Mouse (Mus musculus) gastrocnemius, adult 18-20 months (tissue): ENCODE data around the gene Vmn1r117. TPM values are rescaled to one million over a fixed set of nuclear protein-coding genes. Genes with fewer than 3 reads are reported as not detected.
"Not testable (repeated sequence)": the region's sequence is repeated elsewhere in the genome, so short reads cannot be mapped to it uniquely, and the experiment has no call there.

Experiments used
- DNase-seq: peaks from one replicate; pipeline ENCODE4 v3.0.0; 2021; ENCODE audit warnings: low spot score
- long read RNA-seq, 2 experiments: library from polyadenylated mRNA; stranded (forward); transcript quantifications; one replicate each; pipeline ENCODE4 v2.0.0; 2021
- total RNA-seq, 2 experiments: library from RNA; stranded (reverse); gene quantifications; 2 replicates each; pipeline ENCODE4 v1.2.3; 2021

Gene Vmn1r117
- total RNA-seq, result not detected
- long read RNA-seq, experiment 1, result 0 reads
- long read RNA-seq, experiment 2, result 0 reads

- not testable (repeated sequence) for DNase-seq
These were observed at the start of gene Vmn1r117 for GRCm38 (mm10) chr7:20884021-20884420. Gene Vmn1r117 (minus strand): TSS chr7:20884121.

- DNase-seq, result not testable (repeated sequence)
These were observed 28.3 kb upstream of the Vmn1r117 start, which contains the start of gene Vmn1r118 for GRCm38 (mm10) chr7:20912247-20912646. Gene Vmn1r118 (minus strand): TSS chr7:20912347.

- not testable (repeated sequence) for DNase-seq
These were observed 12.0 kb downstream of the Vmn1r117 start, which contains the start of gene Vmn1r116 for GRCm38 (mm10) chr7:20871956-20872355. Gene Vmn1r116 (plus strand): TSS chr7:20872256.

GRCm38 (mm10) chr7:20844885-20845284 lies 39.0 kb downstream of the Vmn1r117 start, which contains the start of gene Vmn1r115:
Gene Vmn1r115 (minus strand): TSS chr7:20844985.
- not testable (repeated sequence) for DNase-seq

Other genes starting within 250 kb of the Vmn1r117 start
- not detected for gene Vmn1r107, start 215.2 kb downstream of the Vmn1r117 start, total RNA-seq
- gene Vmn1r111, start 180.9 kb downstream of the Vmn1r117 start, total RNA-seq, result not detected
- gene Gm10668, start 153.5 kb downstream of the Vmn1r117 start, total RNA-seq, result not detected
- not detected for gene Vmn1r112, start 112.9 kb downstream of the Vmn1r117 start, total RNA-seq
- gene Vmn1r113, start 96.8 kb downstream of the Vmn1r117 start, total RNA-seq, result not detected
- gene Vmn1r114, start 71.9 kb downstream of the Vmn1r117 start, total RNA-seq, result not detected
- not detected for gene Vmn1r115, start 39.1 kb downstream of the Vmn1r117 start, total RNA-seq
- not detected for gene Vmn1r116, start 11.9 kb downstream of the Vmn1r117 start, total RNA-seq
- not detected for gene Vmn1r118, start 28.2 kb upstream of the Vmn1r117 start, total RNA-seq
- gene Vmn1r119, start 128.3 kb upstream of the Vmn1r117 start, total RNA-seq, result not detected
- not detected for gene Vmn1r120, start 169.7 kb upstream of the Vmn1r117 start, total RNA-seq
- not detected for gene Vmn1r121, start 214.4 kb upstream of the Vmn1r117 start, total RNA-seq